Mouse (Mus musculus): ENCODE measurements around the gene Pdss2. TPM values are rescaled to one million over a fixed set of nuclear protein-coding genes. Genes with fewer than 3 reads are reported as not detected.

The Pdss2 gene
- total and polyA plus RNA-seq, 3 experiments, result 2.8 to 10.8 (median 5.9) TPM

GRCm38 (mm10) chr10:43372315-43372714 is 151.0 kb downstream of the Pdss2 start:
- no peaks in the 10 kb centered on the region for H3K27me3 ChIP-seq (ENCODE audit: insufficient read depth, low read length)
- TF ChIP-seq CTCF (IDR thresholded peaks at IDR 0.05; ENCODE audit: low read depth, low read length), result no peak
- TF ChIP-seq GATA1 (IDR thresholded peaks at IDR 0.05; ENCODE audit: borderline replicate concordance, low read length), result no peak
- TF ChIP-seq TAL1 (conservative IDR thresholded peaks at IDR 0.05; ENCODE audit: low read depth, low read length), result no peak
- TF ChIP-seq POLR2AphosphoS5 (IDR thresholded peaks at IDR 0.05; ENCODE audit: insufficient replicate concordance, low read depth, low read length), result no peak
- no peak for TF ChIP-seq GATA2 (IDR thresholded peaks at IDR 0.05; ENCODE audit: borderline replicate concordance, low read depth, low read length)
- no peak overlapping the region for H3K4me3 ChIP-seq (ENCODE audit: low read depth, low read length)
- peaks cover 9% of the 10 kb centered on the region for H3K36me3 ChIP-seq (replicated peaks)
- no peak for DNase-seq (ENCODE audit: low spot score)
- H3K4me1 ChIP-seq (ENCODE audit: insufficient read depth, low read depth, low read length), result no peaks in the 10 kb centered on the region
- no peaks in the 10 kb centered on the region for H3K9me3 ChIP-seq (replicated peaks)
- ATAC-seq (ENCODE audit: extremely low read depth, insufficient number of reproducible peaks, low FRiP score, poor library complexity, severe bottlenecking), result no peak

GRCm38 (mm10) chr10:43373035-43373434 is 151.7 kb downstream of the Pdss2 start:
- Histone ChIP-seq H3K36me3 (replicated peaks) (peaks cover 9% of the 10 kb centered on the region), H3K4me1 (ENCODE audit: insufficient read depth, low read depth, low read length) (no peaks in the 10 kb centered on the region), H3K4me3 (ENCODE audit: low read depth, low read length) (no peak overlapping the region), H3K9me3 (replicated peaks) (no peaks in the 10 kb centered on the region), H3K27me3 (ENCODE audit: insufficient read depth, low read length) (no peaks in the 10 kb centered on the region)
- ATAC-seq (ENCODE audit: extremely low read depth, insufficient number of reproducible peaks, low FRiP score, poor library complexity, severe bottlenecking) (no peak), DNase-seq (ENCODE audit: low spot score) (no peak)
- TF ChIP-seq TAL1 (conservative IDR thresholded peaks at IDR 0.05; ENCODE audit: low read depth, low read length) (no peak), POLR2AphosphoS5 (IDR thresholded peaks at IDR 0.05; ENCODE audit: insufficient replicate concordance, low read depth, low read length) (no peak), CTCF (IDR thresholded peaks at IDR 0.05; ENCODE audit: low read depth, low read length) (no peak)

- Histone ChIP-seq H3K9me3 (replicated peaks) (no peaks in the 10 kb centered on the region), H3K27me3 (ENCODE audit: insufficient read depth, low read length) (no peaks in the 10 kb centered on the region), H3K4me3 (ENCODE audit: low read depth, low read length) (no peak overlapping the region), H3K4me1 (ENCODE audit: insufficient read depth, low read depth, low read length) (no peaks in the 10 kb centered on the region), H3K36me3 (replicated peaks) (peaks cover 9% of the 10 kb centered on the region)
- ATAC-seq (ENCODE audit: extremely low read depth, insufficient number of reproducible peaks, low FRiP score, poor library complexity, severe bottlenecking), result no peak
- no peak for TF ChIP-seq TAL1 (conservative IDR thresholded peaks at IDR 0.05; ENCODE audit: low read depth, low read length)
- TF ChIP-seq GATA1 (IDR thresholded peaks at IDR 0.05; ENCODE audit: borderline replicate concordance, low read length), result no peak
- no peak for TF ChIP-seq POLR2AphosphoS5 (IDR thresholded peaks at IDR 0.05; ENCODE audit: insufficient replicate concordance, low read depth, low read length)
- TF ChIP-seq CTCF (IDR thresholded peaks at IDR 0.05; ENCODE audit: low read depth, low read length), result no peak
- TF ChIP-seq GATA2 (IDR thresholded peaks at IDR 0.05; ENCODE audit: borderline replicate concordance, low read depth, low read length), result no peak
- DNase-seq (ENCODE audit: low spot score), result no peak
Measured at GRCm38 (mm10) chr10:43373666-43374065, 152.4 kb downstream of the Pdss2 start.

- H3K4me3 ChIP-seq (ENCODE audit: low read depth, low read length), result no peak overlapping the region
- no peaks in the 10 kb centered on the region for H3K27me3 ChIP-seq (ENCODE audit: insufficient read depth, low read length)
- DNase-seq (ENCODE audit: low spot score) (no peak), ATAC-seq (ENCODE audit: extremely low read depth, insufficient number of reproducible peaks, low FRiP score, poor library complexity, severe bottlenecking) (no peak)
- peaks cover 9% of the 10 kb centered on the region for H3K36me3 ChIP-seq (replicated peaks)
- H3K9me3 ChIP-seq (replicated peaks), result no peaks in the 10 kb centered on the region
- no peaks in the 10 kb centered on the region for H3K4me1 ChIP-seq (ENCODE audit: insufficient read depth, low read depth, low read length)
- TF ChIP-seq GATA2 (IDR thresholded peaks at IDR 0.05; ENCODE audit: borderline replicate concordance, low read depth, low read length) (no peak), POLR2AphosphoS5 (IDR thresholded peaks at IDR 0.05; ENCODE audit: insufficient replicate concordance, low read depth, low read length) (no peak)
Measured at GRCm38 (mm10) chr10:43375286-43375685, 154.0 kb downstream of the Pdss2 start.

- DNase-seq (ENCODE audit: low spot score), result no peak
- no peaks in the 10 kb centered on the region for H3K27me3 ChIP-seq (ENCODE audit: insufficient read depth, low read length)
- H3K4me1 ChIP-seq (ENCODE audit: insufficient read depth, low read depth, low read length), result no peaks in the 10 kb centered on the region
- no peak for ATAC-seq (ENCODE audit: extremely low read depth, insufficient number of reproducible peaks, low FRiP score, poor library complexity, severe bottlenecking)
- TF ChIP-seq CTCF (IDR thresholded peaks at IDR 0.05; ENCODE audit: low read depth, low read length) (no peak), POLR2AphosphoS5 (IDR thresholded peaks at IDR 0.05; ENCODE audit: insufficient replicate concordance, low read depth, low read length) (no peak), GATA2 (IDR thresholded peaks at IDR 0.05; ENCODE audit: borderline replicate concordance, low read depth, low read length) (no peak), TAL1 (conservative IDR thresholded peaks at IDR 0.05; ENCODE audit: low read depth, low read length) (no peak), GATA1 (IDR thresholded peaks at IDR 0.05; ENCODE audit: borderline replicate concordance, low read length) (no peak)
- peaks cover 9% of the 10 kb centered on the region for H3K36me3 ChIP-seq (replicated peaks)
- no peak overlapping the region for H3K4me3 ChIP-seq (ENCODE audit: low read depth, low read length)
- no peaks in the 10 kb centered on the region for H3K9me3 ChIP-seq (replicated peaks)
Measured at GRCm38 (mm10) chr10:43376749-43377148, 155.5 kb downstream of the Pdss2 start.

- TF ChIP-seq POLR2AphosphoS5 (IDR thresholded peaks at IDR 0.05; ENCODE audit: insufficient replicate concordance, low read depth, low read length), result no peak
- TF ChIP-seq CTCF (IDR thresholded peaks at IDR 0.05; ENCODE audit: low read depth, low read length), result peak; percentile 44; the same call in 1 of the 2 replicates
- no peak for ATAC-seq (ENCODE audit: extremely low read depth, insufficient number of reproducible peaks, low FRiP score, poor library complexity, severe bottlenecking)
Measured at GRCm38 (mm10) chr10:43378279-43378678, 157.0 kb downstream of the Pdss2 start.

More at GRCm38 (mm10) chr10:43378279-43378678, 157.0 kb downstream of the Pdss2 start:
- Histone ChIP-seq H3K4me3 (ENCODE audit: low read depth, low read length) (no peak overlapping the region), H3K9me3 (replicated peaks) (no peaks in the 10 kb centered on the region), H3K27me3 (ENCODE audit: insufficient read depth, low read length) (no peaks in the 10 kb centered on the region), H3K4me1 (ENCODE audit: insufficient read depth, low read depth, low read length) (no peaks in the 10 kb centered on the region), H3K36me3 (replicated peaks) (peaks cover 5% of the 10 kb centered on the region)
- no peak for DNase-seq (ENCODE audit: low spot score)
